Mouse (Mus musculus) ES-E14 (cell line): ENCODE results near the gene Tprkb. TPM values are rescaled to one million over a fixed set of nuclear protein-coding genes. Genes with fewer than 3 reads are reported as not detected.
"Not testable (repeated sequence)": the region's sequence is repeated elsewhere in the genome, so short reads cannot be mapped to it uniquely, and the experiment has no call there.

Source experiments
- DNase-seq: peaks from one replicate; pipeline ENCODE4 v3.0.0-alpha.2; 2013; ENCODE audit warnings: low read depth, low spot score
- H3K27ac ChIP-seq: 2 replicates; pipeline ENCODE4 v1.5.1; 2012; ENCODE audit warnings: low read depth, mild to moderate bottlenecking, low read length, moderate library complexity, mixed read lengths; ENCODE audit not compliant: poor library complexity, insufficient read depth, severe bottlenecking
- H3K36me3 ChIP-seq: 2 replicates; pipeline ENCODE4 v1.6.1; 2012; ENCODE audit warnings: mild to moderate bottlenecking, low read length, moderate library complexity, mixed read lengths; ENCODE audit not compliant: control insufficient read depth, poor library complexity, insufficient read depth, severe bottlenecking
- H3K4me1 ChIP-seq, 2 experiments: fragments of 150-350 bp in 1 of 2; sonication (generic) in 1 of 2; 2 replicates each; pipeline ENCODE4 v1.6.1; 2012; ENCODE audit warnings: low read length in 2 of 2, mild to moderate bottlenecking in 1 of 2, mixed read lengths in 1 of 2; ENCODE audit not compliant: control insufficient read depth in 2 of 2, insufficient read depth in 2 of 2, poor library complexity in 1 of 2
- H3K4me3 ChIP-seq, 2 experiments: fragments of 150-350 bp in 1 of 2; sonication (generic) in 1 of 2; 2 replicates each; pipeline ENCODE4 v1.5.1; 2012; ENCODE audit warnings: low read length in 2 of 2, low read depth in 1 of 2, mild to moderate bottlenecking in 1 of 2, mixed read lengths in 1 of 2; ENCODE audit not compliant: insufficient read depth in 1 of 2, poor library complexity in 1 of 2, severe bottlenecking in 1 of 2
- H3K9ac ChIP-seq: 2 replicates; pipeline ENCODE4 v1.6.1; 2012; ENCODE audit warnings: low read depth, mild to moderate bottlenecking, low read length, mixed read lengths; ENCODE audit not compliant: poor library complexity, insufficient read depth, severe bottlenecking
- H3K9me3 ChIP-seq: fragments of 150-350 bp; sonication (generic); 2 replicates; pipeline ENCODE4 v1.6.1; 2012; ENCODE audit warnings: low read depth, mild to moderate bottlenecking, low read length; ENCODE audit not compliant: control insufficient read depth, insufficient read depth
- CHD2 ChIP-seq: IDR thresholded peaks from 2 replicates; pipeline ENCODE4 v1.6.1; 2014; ENCODE audit warnings: mild to moderate bottlenecking, low read depth, low read length, inconsistent platforms
- HCFC1 ChIP-seq: IDR thresholded peaks from 2 replicates; pipeline ENCODE4 v1.6.1; 2012; ENCODE audit warnings: low read length, inconsistent platforms, borderline replicate concordance; ENCODE audit not compliant: insufficient read depth
- MAFK ChIP-seq: IDR thresholded peaks from 2 replicates; pipeline ENCODE4 v1.6.1; 2014; ENCODE audit warnings: mild to moderate bottlenecking, low read depth, low read length, inconsistent platforms; ENCODE audit not compliant: insufficient read depth
- ZC3H11A ChIP-seq: IDR thresholded peaks from 2 replicates; pipeline ENCODE4 v1.6.1; 2012; ENCODE audit warnings: low read depth, mild to moderate bottlenecking, inconsistent platforms, low read length, borderline replicate concordance
- ZNF384 ChIP-seq: IDR thresholded peaks from 2 replicates; pipeline ENCODE4 v1.6.1; 2012; ENCODE audit warnings: low read depth, low read length, inconsistent platforms
- in situ Hi-C, 2 experiments: fragments of 600-800 bp; cut with MboI; formaldehyde crosslinking; loops; one replicate each; pipeline ENCODE4 v1.15.1; 2025; ENCODE audit warnings: low sequenced_read_pairs in 2 of 2, inconsistent platforms in 1 of 2; ENCODE audit not compliant: unreplicated experiment in 2 of 2
- total RNA-seq: library from RNA; depleted of rRNA; stranded (reverse); fragments of 300-350 nt; gene quantifications from 2 replicates; pipeline ENCODE4 v1.2.3, GENCODE M21; 2012

Gene Tprkb
- total RNA-seq, 1 experiment, result 25.3 TPM

- H3K36me3 ChIP-seq, result no peaks in the 10 kb centered on the region
- in situ Hi-C loops, result no loop called here
- peaks cover 0 to 2% of the 10 kb centered on the region in 2 experiments; a peak in 1 of 4 replicates for H3K4me1 ChIP-seq
- no peak overlapping the region for H3K9ac ChIP-seq
- peaks cover 2% of the 10 kb centered on the region; the same call in 1 of the 2 replicates for H3K9me3 ChIP-seq
- TF ChIP-seq ZNF384 (no peak), MAFK (no peak), CHD2 (no peak)
- no peak overlapping the region for H3K27ac ChIP-seq
- no peak for DNase-seq
- no peak overlapping the region for H3K4me3 ChIP-seq
Measured at GRCm38 (mm10) chr6:85867726-85868690, 43.7 kb upstream of the Tprkb start.

DNA sequence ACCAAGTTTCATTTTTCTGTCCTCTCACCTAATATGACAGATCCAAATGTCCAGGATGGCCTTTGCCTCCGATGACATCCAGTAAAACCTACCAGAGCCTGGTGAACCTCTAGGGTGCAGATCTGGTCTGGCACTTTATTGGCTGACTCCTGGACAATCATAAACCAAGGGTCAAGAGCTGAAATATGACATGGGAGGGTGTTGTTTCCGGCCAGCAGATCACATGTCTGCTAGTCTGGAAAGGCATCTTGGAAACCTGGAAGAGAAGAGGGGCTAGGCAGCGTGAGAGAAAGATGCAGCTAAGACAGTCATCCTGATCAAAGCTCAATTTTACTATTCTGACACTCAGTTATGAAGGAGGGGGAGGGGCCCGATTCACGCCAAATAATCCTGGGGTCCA is 42.7 kb upstream of the Tprkb start, which contains the start of gene Nat8f2:
TSS of gene Nat8f2 (minus strand) at position 153 of the 400 bp plus-strand sequence.
- H3K27ac ChIP-seq, in situ Hi-C loops, H3K4me3 ChIP-seq, H3K9ac ChIP-seq, H3K9me3 ChIP-seq, DNase-seq, H3K4me1 ChIP-seq, H3K36me3 ChIP-seq: not testable (repeated sequence)

DNA sequence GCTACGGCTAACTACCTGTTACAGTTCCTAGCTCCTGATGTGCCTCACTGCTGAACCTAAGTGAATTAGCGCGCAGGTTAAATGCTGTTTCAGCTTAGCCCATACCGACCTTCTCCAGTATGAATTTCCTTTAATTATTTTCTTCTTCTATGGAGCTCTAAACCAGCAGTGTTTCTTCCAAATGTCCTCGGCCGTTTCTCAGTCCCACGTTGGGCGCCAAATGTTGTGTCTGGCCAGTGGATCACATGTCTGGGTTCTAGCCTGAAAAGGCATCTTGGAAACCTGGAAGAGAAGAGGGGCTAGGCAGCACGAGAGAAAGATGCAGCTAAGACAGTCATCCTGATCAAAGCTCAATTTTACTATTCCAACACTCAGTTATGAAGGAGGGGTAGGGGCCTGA is 28.4 kb upstream of the Tprkb start:
- H3K9me3 ChIP-seq, H3K36me3 ChIP-seq, H3K27ac ChIP-seq, H3K4me3 ChIP-seq, DNase-seq, H3K4me1 ChIP-seq, H3K9ac ChIP-seq, in situ Hi-C loops: not testable (repeated sequence)

- in situ Hi-C loops, result no loop called here
- TF ChIP-seq ZNF384 (no peak), HCFC1 (no peak), MAFK (no peak), ZC3H11A (no peak), CHD2 (no peak)
- H3K9ac ChIP-seq, result no peak overlapping the region
Measured at GRCm38 (mm10) chr6:85884311-85884710, 27.4 kb upstream of the Tprkb start.

GRCm38 (mm10) chr6:85888961-85889360 is 22.7 kb upstream of the Tprkb start:
- Histone ChIP-seq H3K9me3 (no peaks in the 10 kb centered on the region; the same call in 1 of the 2 replicates), H3K36me3 (no peaks in the 10 kb centered on the region), H3K4me3 (no peak overlapping the region), H3K27ac (peak overlapping the region; percentile 44; the same call in 1 of the 2 replicates), H3K4me1 (no peaks in the 10 kb centered on the region), H3K9ac (no peak overlapping the region)
- TF ChIP-seq ZC3H11A (no peak), ZNF384 (no peak), HCFC1 (no peak), CHD2 (no peak), MAFK (no peak)
- in situ Hi-C loops, result no loop called here
- DNase-seq, result no peak

More at GRCm38 (mm10) chr6:85884311-85884710, 27.4 kb upstream of the Tprkb start:
- no peaks in the 10 kb centered on the region; the same call in 1 of the 2 replicates for H3K9me3 ChIP-seq
- no peaks in the 10 kb centered on the region for H3K4me1 ChIP-seq
- H3K4me3 ChIP-seq, result no peak overlapping the region
- H3K27ac ChIP-seq, result no peak overlapping the region
- no peaks in the 10 kb centered on the region for H3K36me3 ChIP-seq
- no peak for DNase-seq

- H3K9me3 ChIP-seq, H3K9ac ChIP-seq, H3K36me3 ChIP-seq, in situ Hi-C loops, DNase-seq, H3K27ac ChIP-seq, H3K4me1 ChIP-seq: not testable (repeated sequence)
- peak overlapping the region; percentile 3 to 34; a peak in 2 of 4 replicates for H3K4me3 ChIP-seq
Measured at GRCm38 (mm10) chr6:85895061-85895648, 16.5 kb upstream of the Tprkb start.
